Mouse (Mus musculus) bone marrow, adult 2 months (tissue): Measurements from ENCODE around the gene Slx1b.

Experiments used
- CTCF ChIP-seq: fragments of 200-500 bp; IDR thresholded peaks from 2 replicates; pipeline ENCODE4 v1.5.1; 2011; ENCODE audit warnings: low read length, control low read depth; ENCODE audit not compliant: control insufficient read depth, insufficient read depth
- POLR2A ChIP-seq: fragments of 200-500 bp; IDR thresholded peaks from 2 replicates; pipeline ENCODE4 v1.6.1; 2011; ENCODE audit warnings: low read depth, mild to moderate bottlenecking, control low read depth, low read length, borderline replicate concordance; ENCODE audit not compliant: control insufficient read depth

DNA sequence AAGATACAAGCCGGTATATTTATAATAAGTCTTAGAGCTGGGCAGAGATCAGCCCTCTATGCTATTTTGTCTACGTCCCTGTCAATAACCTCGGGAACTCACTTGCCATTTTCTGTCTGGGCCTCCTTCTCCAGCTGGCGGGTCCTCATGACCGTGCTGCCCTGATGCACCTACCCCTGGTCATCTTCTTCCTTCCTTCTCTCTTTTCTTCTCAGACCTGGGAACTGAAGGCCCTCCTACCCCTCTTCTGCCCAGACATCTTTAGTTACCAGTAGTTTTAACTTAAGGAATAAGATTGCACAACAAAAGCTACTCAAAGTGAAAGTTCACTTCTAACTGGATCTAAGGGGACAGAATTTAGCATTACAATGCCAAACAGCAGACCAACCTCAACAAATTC lies 15.9 kb downstream of the Slx1b start:
- TF ChIP-seq CTCF, result no peak
- no peak for TF ChIP-seq POLR2A
